Mouse (Mus musculus): Measurements from ENCODE around the gene Cplx3. TPM values are rescaled to one million over a fixed set of nuclear protein-coding genes. Genes with fewer than 3 reads are reported as not detected.

The Cplx3 gene
- 0.18 and 0.49 TPM in 2 replicates for polyA plus RNA-seq (2015; fragmentation: Nextera tagmentation; extraction: Ambion mirVana)

DNA sequence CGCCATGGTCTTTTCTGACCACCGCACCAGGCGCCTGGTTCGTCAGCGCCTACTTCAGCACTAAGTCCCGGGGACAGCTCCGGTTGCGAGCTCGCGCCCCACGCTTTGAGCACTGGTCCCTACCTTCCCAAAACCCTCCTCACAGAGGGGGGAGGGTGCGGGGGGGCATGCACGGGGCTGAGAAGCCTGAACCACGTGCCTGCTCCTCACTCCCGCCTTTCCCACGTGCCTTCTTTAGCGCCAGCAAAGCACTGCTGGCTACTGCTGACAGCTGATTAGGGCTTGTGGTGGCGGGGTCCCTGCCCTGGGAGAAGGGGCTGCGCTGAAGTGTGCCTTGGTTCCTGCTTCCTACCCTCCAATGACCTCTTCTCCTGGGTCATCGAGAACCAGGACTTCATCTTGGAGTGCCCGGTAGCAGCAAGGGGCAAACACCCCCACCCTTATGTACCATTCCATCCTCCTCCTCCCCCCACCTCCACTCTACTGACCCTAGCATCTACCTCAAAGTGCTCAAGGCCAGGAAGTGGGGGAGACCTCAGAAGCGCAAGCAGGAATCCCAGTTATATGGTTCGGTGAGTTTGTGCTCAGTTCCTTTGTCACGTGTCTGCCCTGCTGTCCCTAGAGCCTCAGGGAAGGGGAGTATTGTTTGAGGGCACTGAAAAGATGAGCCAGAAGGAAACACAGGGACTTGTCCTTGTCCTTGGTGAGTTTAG, at the start of gene Cplx3:
Cplx3 (minus strand) TSS at position 143 of the 713 bp plus-strand sequence.
- Histone ChIP-seq H3K9me3 (ENCODE audit: control insufficient read depth, low read length) (no peaks in the 10 kb centered on the region), H3K27ac (ENCODE audit: low read depth, low read length) (no peak within 1 kb of the TSS), H3K36me3 (ENCODE audit: control insufficient read depth, insufficient read depth, low read length) (no peaks in the 10 kb centered on the region), H3K4me2 (ENCODE audit: low read length) (peak within 1 kb of the TSS; percentile 60), H3K4me1 (ENCODE audit: control insufficient read depth, insufficient read depth, low read depth, low read length) (peaks cover 9% of the 10 kb centered on the region), H3K4me3 (ENCODE audit: low read length) (peak within 1 kb of the TSS; percentile 29), H3K9ac (ENCODE audit: low read depth, low read length) (no peak within 1 kb of the TSS), H3K27me3 (replicated peaks; ENCODE audit: control insufficient read depth, insufficient read depth, low read length) (peaks cover 8% of the 10 kb centered on the region)
- WGBS, result 5% methylated on average over 24 of the region's 24 CpGs
- peak; percentile 25; the same call in 1 of the 2 replicates for ATAC-seq

DNA sequence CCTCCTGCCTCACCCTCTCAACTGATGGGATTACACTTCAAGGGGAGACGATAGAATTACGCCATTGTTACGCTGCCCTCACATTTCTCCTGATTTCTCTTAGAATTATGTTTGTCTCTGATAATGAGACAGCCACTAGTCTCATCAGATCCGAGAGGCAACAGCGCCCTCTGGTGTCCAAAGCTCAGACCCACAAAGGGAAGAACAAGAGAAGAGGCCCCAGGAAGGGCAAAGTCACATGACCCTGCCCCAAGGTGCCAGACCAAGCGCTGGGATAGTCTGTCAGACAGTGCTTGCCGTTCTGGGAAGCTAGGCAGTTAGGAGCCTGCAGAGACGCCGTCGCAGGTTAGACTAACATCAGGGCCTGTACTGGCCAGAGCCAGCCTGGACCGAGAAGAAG, 49.7 kb upstream of the Cplx3 start:
- Histone ChIP-seq H3K9ac (ENCODE audit: low read depth, low read length) (peak overlapping the region; percentile 55), H3K4me1 (ENCODE audit: control insufficient read depth, insufficient read depth, low read depth, low read length) (peaks cover 7% of the 10 kb centered on the region), H3K36me3 (ENCODE audit: control insufficient read depth, insufficient read depth, low read length) (no peaks in the 10 kb centered on the region), H3K27ac (ENCODE audit: low read depth, low read length) (no peak overlapping the region), H3K4me2 (ENCODE audit: low read length) (peak overlapping the region; percentile 53), H3K9me3 (ENCODE audit: control insufficient read depth, low read length) (no peaks in the 10 kb centered on the region), H3K4me3 (ENCODE audit: low read length) (peak overlapping the region; percentile 0; the same call in 1 of the 2 replicates), H3K27me3 (replicated peaks; ENCODE audit: control insufficient read depth, insufficient read depth, low read length) (no peaks in the 10 kb centered on the region)
- ATAC-seq, result peak; percentile 83
- WGBS, result 2% methylated on average over 11 of the region's 11 CpGs

DNA sequence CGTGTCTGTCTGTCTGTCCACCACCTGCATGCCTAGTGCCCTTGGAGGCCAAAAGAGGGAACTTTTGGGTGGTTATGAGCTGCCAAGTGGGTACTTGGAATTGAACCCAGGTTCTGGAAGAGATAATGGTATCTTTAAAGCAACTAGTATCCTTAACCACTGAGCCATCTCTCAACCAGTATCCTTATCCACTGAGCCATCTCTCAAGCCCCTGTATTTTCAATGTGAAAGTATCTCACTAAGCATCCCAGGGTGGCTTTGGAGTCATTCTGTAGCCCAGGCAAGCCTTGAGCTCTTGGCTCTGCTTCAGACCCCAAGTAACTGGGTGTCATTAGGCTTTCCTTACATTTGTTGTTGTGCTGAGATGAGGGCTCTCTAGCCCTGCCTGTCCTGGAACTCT, 48.9 kb upstream of the Cplx3 start:
- Histone ChIP-seq H3K9me3 (ENCODE audit: control insufficient read depth, low read length) (no peaks in the 10 kb centered on the region), H3K9ac (ENCODE audit: low read depth, low read length) (no peak overlapping the region), H3K4me2 (ENCODE audit: low read length) (no peak overlapping the region), H3K27me3 (replicated peaks; ENCODE audit: control insufficient read depth, insufficient read depth, low read length) (no peaks in the 10 kb centered on the region), H3K36me3 (ENCODE audit: control insufficient read depth, insufficient read depth, low read length) (no peaks in the 10 kb centered on the region), H3K4me3 (ENCODE audit: low read length) (no peak overlapping the region), H3K27ac (ENCODE audit: low read depth, low read length) (no peak overlapping the region), H3K4me1 (ENCODE audit: control insufficient read depth, insufficient read depth, low read depth, low read length) (peaks cover 7% of the 10 kb centered on the region)
- no peak for ATAC-seq
- 85% methylated on average over 1 of the region's 1 CpGs for WGBS

DNA sequence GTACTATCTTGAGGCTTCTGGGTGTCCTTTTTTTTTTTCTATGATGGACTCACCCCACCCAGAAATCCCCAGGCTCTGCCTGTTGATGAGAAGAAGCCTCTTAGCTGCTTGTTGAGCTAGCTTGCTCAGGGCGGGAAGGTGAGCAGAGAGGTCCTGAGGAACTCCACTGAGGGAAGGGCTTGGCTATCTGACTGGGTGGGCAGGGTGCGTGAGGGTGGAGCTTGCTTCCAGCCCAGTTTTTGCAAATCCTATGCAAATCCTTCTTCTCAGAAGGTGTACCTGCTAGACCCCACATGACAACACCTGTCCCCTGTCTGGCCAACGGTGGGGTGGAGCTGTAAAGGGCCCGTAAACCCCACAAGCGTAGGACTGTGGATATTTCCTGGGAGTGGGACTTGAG, 47.2 kb upstream of the Cplx3 start, which contains the start of gene Csk:
Csk (minus strand) TSS at position 349 of the 400 bp plus-strand sequence.
- Histone ChIP-seq H3K9ac (ENCODE audit: low read depth, low read length) (no peak within 1 kb of the TSS), H3K4me2 (ENCODE audit: low read length) (no peak within 1 kb of the TSS), H3K27me3 (replicated peaks; ENCODE audit: control insufficient read depth, insufficient read depth, low read length) (no peaks in the 10 kb centered on the region), H3K27ac (ENCODE audit: low read depth, low read length) (no peak within 1 kb of the TSS), H3K4me1 (ENCODE audit: control insufficient read depth, insufficient read depth, low read depth, low read length) (peaks cover 7% of the 10 kb centered on the region), H3K4me3 (ENCODE audit: low read length) (no peak within 1 kb of the TSS), H3K9me3 (ENCODE audit: control insufficient read depth, low read length) (no peaks in the 10 kb centered on the region), H3K36me3 (ENCODE audit: control insufficient read depth, insufficient read depth, low read length) (no peaks in the 10 kb centered on the region)
- 54% methylated on average over 5 of the region's 5 CpGs for WGBS
- ATAC-seq, result no peak

DNA sequence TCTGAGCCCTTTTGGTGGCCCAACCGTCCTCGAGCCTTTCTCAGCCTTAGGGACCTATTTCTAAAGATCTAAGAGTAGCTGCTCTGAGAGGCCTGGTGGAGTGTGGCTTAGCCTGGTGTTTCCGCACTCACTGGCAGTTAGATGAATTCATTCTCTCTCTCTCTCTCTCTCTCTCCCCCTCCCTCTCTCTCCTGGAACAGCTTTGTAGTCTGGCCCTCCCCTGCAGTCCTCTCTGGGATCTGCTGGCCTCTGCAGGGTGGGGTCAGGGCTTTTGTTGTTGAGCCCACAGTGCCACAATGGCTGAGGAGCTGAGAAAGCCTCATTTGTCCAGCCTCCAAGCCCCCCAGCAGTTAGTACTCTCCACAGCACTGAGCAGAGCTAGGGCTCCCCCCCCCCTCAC, 46.8 kb upstream of the Cplx3 start:
- Histone ChIP-seq H3K27ac (ENCODE audit: low read depth, low read length) (no peak overlapping the region), H3K4me2 (ENCODE audit: low read length) (no peak overlapping the region), H3K27me3 (replicated peaks; ENCODE audit: control insufficient read depth, insufficient read depth, low read length) (no peaks in the 10 kb centered on the region), H3K4me3 (ENCODE audit: low read length) (no peak overlapping the region), H3K4me1 (ENCODE audit: control insufficient read depth, insufficient read depth, low read depth, low read length) (peaks cover 7% of the 10 kb centered on the region), H3K9ac (ENCODE audit: low read depth, low read length) (no peak overlapping the region), H3K36me3 (ENCODE audit: control insufficient read depth, insufficient read depth, low read length) (no peaks in the 10 kb centered on the region), H3K9me3 (ENCODE audit: control insufficient read depth, low read length) (no peaks in the 10 kb centered on the region)
- ATAC-seq, result no peak
- WGBS, result 14% methylated on average over 3 of the region's 3 CpGs

DNA sequence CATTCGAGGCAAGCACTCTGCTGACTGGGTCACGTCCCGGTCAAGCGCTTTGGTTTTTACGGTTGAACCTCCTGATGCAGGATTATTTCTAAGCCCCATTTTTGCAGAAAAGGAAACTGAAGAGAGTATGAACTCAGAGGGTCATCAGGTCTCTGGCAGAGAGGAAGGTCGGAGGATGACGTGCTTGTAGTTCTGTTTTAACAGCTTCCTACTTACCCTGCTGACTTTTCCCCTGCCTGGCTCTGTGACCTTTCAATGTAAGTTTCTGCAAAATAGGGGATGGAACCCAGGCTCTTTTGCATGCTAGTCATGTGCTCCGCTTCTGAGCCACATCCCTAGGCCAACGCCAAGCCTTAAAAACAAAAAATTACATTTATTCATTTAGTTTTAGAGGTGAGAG, 46.3 kb upstream of the Cplx3 start:
- no peak for ATAC-seq
- H3K27ac ChIP-seq (ENCODE audit: low read depth, low read length), result no peak overlapping the region
- H3K4me2 ChIP-seq (ENCODE audit: low read length), result no peak overlapping the region
- H3K4me1 ChIP-seq (ENCODE audit: control insufficient read depth, insufficient read depth, low read depth, low read length), result peaks cover 7% of the 10 kb centered on the region
- H3K9me3 ChIP-seq (ENCODE audit: control insufficient read depth, low read length), result no peaks in the 10 kb centered on the region
- H3K27me3 ChIP-seq (replicated peaks; ENCODE audit: control insufficient read depth, insufficient read depth, low read length), result no peaks in the 10 kb centered on the region
- no peak overlapping the region for H3K4me3 ChIP-seq (ENCODE audit: low read length)
- H3K36me3 ChIP-seq (ENCODE audit: control insufficient read depth, insufficient read depth, low read length), result no peaks in the 10 kb centered on the region
- H3K9ac ChIP-seq (ENCODE audit: low read depth, low read length), result no peak overlapping the region
- 68% methylated on average over 9 of the region's 9 CpGs for WGBS

DNA sequence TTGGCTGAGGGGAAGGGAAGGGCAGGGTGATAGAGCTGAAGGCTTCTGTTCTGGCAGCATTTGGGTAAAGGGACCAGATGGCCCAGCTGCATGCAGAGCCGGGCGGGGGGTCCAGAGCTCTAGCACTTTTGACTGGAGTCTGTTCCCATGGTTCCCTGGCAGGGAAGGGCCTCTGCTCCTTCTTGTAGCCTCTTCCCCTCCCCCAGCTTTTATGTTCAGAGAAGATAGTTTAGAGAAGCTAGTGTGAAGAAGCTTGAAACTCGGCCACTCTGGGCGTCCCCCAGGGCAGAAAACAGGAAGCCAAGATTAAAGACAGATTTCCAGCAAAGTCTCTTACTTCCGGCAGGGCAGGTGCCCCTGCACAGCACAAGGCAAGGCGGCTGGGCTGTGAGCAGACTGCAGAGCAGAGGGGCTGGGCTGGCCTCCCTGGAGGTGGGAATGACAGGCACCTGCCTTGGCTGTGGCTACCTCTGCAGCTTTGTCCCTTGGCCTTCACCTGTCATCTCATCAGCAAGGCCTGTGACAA, 44.8 kb upstream of the Cplx3 start:
- Histone ChIP-seq H3K4me1 (ENCODE audit: control insufficient read depth, insufficient read depth, low read depth, low read length) (peaks cover 6% of the 10 kb centered on the region), H3K27me3 (replicated peaks; ENCODE audit: control insufficient read depth, insufficient read depth, low read length) (no peaks in the 10 kb centered on the region), H3K4me2 (ENCODE audit: low read length) (no peak overlapping the region; the same call in 1 of the 2 replicates), H3K9ac (ENCODE audit: low read depth, low read length) (no peak overlapping the region), H3K36me3 (ENCODE audit: control insufficient read depth, insufficient read depth, low read length) (no peaks in the 10 kb centered on the region), H3K9me3 (ENCODE audit: control insufficient read depth, low read length) (no peaks in the 10 kb centered on the region), H3K4me3 (ENCODE audit: low read length) (no peak overlapping the region), H3K27ac (ENCODE audit: low read depth, low read length) (no peak overlapping the region; the same call in 1 of the 2 replicates)
- peak; percentile 46 for ATAC-seq
- WGBS, result 28% methylated on average over 6 of the region's 6 CpGs

DNA sequence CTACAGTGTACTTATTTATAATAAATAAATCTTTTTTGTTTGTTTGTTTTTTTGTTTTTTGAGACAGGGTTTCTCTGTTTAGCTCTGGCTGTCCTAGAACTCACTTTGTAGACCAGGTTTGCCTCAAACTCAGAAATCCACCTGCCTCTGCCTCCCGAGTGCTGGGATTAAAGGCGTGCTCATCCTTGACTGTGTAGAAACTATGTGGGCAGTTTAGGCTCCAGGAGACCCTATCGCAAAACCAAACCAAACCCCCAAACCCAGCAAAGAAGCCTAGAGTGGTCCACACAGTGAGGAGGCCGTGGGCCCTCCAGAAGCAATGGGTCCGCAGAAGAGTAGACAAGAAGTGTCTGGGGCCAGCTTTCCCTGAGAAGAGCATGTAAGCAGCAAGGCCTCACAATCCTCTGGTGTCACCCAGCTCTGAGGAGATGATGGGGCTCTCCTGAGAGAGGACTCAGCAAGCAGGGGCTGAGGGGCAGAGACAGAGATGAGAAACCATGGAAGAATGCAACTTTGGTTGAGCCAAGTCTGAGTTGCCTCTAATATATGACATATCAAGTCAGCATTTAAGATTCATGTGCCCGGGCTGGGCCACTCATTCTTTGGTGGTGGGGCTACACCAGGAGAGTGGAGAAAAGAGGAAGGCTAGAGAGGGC, 44.2 kb upstream of the Cplx3 start:
- no peak; the same call in 1 of the 2 replicates for ATAC-seq
- WGBS, result 92% methylated on average over 6 of the region's 6 CpGs

More for the DNA sequence above, 44.2 kb upstream of the Cplx3 start:
- Histone ChIP-seq H3K4me1 (ENCODE audit: control insufficient read depth, insufficient read depth, low read depth, low read length) (peaks cover 3% of the 10 kb centered on the region; the same call in 1 of the 2 replicates), H3K9me3 (ENCODE audit: control insufficient read depth, low read length) (no peaks in the 10 kb centered on the region), H3K4me2 (ENCODE audit: low read length) (no peak overlapping the region), H3K9ac (ENCODE audit: low read depth, low read length) (no peak overlapping the region), H3K36me3 (ENCODE audit: control insufficient read depth, insufficient read depth, low read length) (no peaks in the 10 kb centered on the region), H3K27me3 (replicated peaks; ENCODE audit: control insufficient read depth, insufficient read depth, low read length) (no peaks in the 10 kb centered on the region), H3K4me3 (ENCODE audit: low read length) (no peak overlapping the region), H3K27ac (ENCODE audit: low read depth, low read length) (no peak overlapping the region; the same call in 1 of the 2 replicates)
